Mouse (Mus musculus): ENCODE data around the gene Fam19a1. TPM values are rescaled to one million over a fixed set of nuclear protein-coding genes. Genes with fewer than 3 reads are reported as not detected.

Fam19a1 gene
- polyA plus RNA-seq (2014; fragmentation: Nextera tagmentation; extraction: Ambion mirVana) = 1.3 and 1.7 TPM in 2 replicates

- DNase-seq (ENCODE audit: low spot score) (no peak), ATAC-seq (ENCODE audit: low FRiP score) (no peak)
- H3K4me1 ChIP-seq (replicated peaks; ENCODE audit: control insufficient read depth, insufficient read depth, low read length) = no peaks in the 10 kb centered on the region
- no peak within 1 kb of the TSS for H3K4me2 ChIP-seq (replicated peaks; ENCODE audit: low read depth, low read length)
- 46% methylated on average over 6 of the region's 6 CpGs for WGBS
- no peaks in the 10 kb centered on the region for H3K27me3 ChIP-seq (ENCODE audit: control insufficient read depth, insufficient read depth, low read length)
- no peaks in the 10 kb centered on the region for H3K36me3 ChIP-seq (ENCODE audit: control insufficient read depth, insufficient read depth, low read length)
- no peaks in the 10 kb centered on the region for H3K9me3 ChIP-seq (ENCODE audit: control insufficient read depth, low read length)
- no peak within 1 kb of the TSS for H3K9ac ChIP-seq (ENCODE audit: low read depth, low read length)
- no peak within 1 kb of the TSS for H3K27ac ChIP-seq (ENCODE audit: low read depth, low read length)
- no peak within 1 kb of the TSS for H3K4me3 ChIP-seq (ENCODE audit: low read depth, low read length)
These were observed at the start of gene Fam19a1 for GRCm38 (mm10) chr6:96112854-96113253. Gene Fam19a1 (plus strand): TSS chr6:96113154.

GRCm38 (mm10) chr6:96071080-96071479, 41.9 kb upstream of the Fam19a1 start:
- no peak overlapping the region for H3K4me3 ChIP-seq (ENCODE audit: low read depth, low read length)
- H3K27ac ChIP-seq (ENCODE audit: low read depth, low read length) = no peak overlapping the region
- 90% methylated on average over 4 of the region's 4 CpGs for WGBS
- H3K36me3 ChIP-seq (ENCODE audit: control insufficient read depth, insufficient read depth, low read length) = no peaks in the 10 kb centered on the region
- DNase-seq (ENCODE audit: low spot score) = no peak
- no peaks in the 10 kb centered on the region for H3K4me1 ChIP-seq (replicated peaks; ENCODE audit: control insufficient read depth, insufficient read depth, low read length)
- no peaks in the 10 kb centered on the region for H3K27me3 ChIP-seq (ENCODE audit: control insufficient read depth, insufficient read depth, low read length)
- no peak overlapping the region for H3K4me2 ChIP-seq (replicated peaks; ENCODE audit: low read depth, low read length)
- ATAC-seq (ENCODE audit: low FRiP score) = no peak
- H3K9me3 ChIP-seq (ENCODE audit: control insufficient read depth, low read length) = no peaks in the 10 kb centered on the region
- H3K9ac ChIP-seq (ENCODE audit: low read depth, low read length) = no peak overlapping the region

DNA sequence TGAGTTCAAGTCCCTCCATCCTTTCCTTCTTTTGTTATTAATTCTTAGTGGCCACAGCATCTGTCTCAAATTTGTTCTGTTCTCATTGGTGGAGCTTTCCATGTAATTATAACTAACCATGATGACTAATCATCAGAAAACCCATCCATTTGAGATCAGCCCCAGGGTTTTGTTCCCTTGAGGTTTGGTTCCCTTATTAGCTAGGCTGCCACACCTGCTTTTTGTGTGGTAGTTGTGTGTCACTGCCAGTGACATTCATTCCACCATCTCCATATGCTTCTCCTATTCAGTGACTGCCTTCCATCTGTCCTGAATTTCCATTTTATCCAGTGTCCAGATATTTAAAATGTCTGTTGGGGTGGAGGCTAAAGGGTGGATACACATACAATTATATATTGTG, 41.4 kb upstream of the Fam19a1 start:
- no peaks in the 10 kb centered on the region for H3K27me3 ChIP-seq (ENCODE audit: control insufficient read depth, insufficient read depth, low read length)
- peak; percentile 3 for DNase-seq (ENCODE audit: low spot score)
- no peak overlapping the region for H3K4me3 ChIP-seq (ENCODE audit: low read depth, low read length)
- no peak overlapping the region for H3K9ac ChIP-seq (ENCODE audit: low read depth, low read length)
- no peaks in the 10 kb centered on the region for H3K36me3 ChIP-seq (ENCODE audit: control insufficient read depth, insufficient read depth, low read length)
- no peak overlapping the region for H3K27ac ChIP-seq (ENCODE audit: low read depth, low read length)
- H3K4me2 ChIP-seq (replicated peaks; ENCODE audit: low read depth, low read length) = no peak overlapping the region
- no peaks in the 10 kb centered on the region for H3K4me1 ChIP-seq (replicated peaks; ENCODE audit: control insufficient read depth, insufficient read depth, low read length)
- H3K9me3 ChIP-seq (ENCODE audit: control insufficient read depth, low read length) = no peaks in the 10 kb centered on the region
- no peak for ATAC-seq (ENCODE audit: low FRiP score)

DNA sequence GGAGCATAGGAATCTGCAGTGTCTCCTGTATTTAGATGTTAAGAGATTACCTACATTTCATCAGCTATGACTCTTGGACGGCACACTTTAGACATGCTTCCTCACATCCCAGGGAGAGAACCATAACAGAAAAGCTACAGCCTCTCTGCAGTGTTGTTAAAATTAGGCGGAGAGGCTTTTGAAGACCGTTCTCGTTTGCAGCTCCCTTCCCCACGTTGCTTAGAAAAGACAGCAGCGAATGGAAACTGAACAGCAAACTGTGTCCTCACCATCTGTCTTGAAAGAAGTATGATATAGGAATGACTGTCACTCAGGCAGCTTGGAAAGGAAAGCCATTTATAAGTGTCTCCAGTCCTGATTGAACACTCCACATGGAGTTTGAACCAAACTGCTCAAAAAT, 23.0 kb upstream of the Fam19a1 start:
- no peak overlapping the region for H3K27ac ChIP-seq (ENCODE audit: low read depth, low read length)
- DNase-seq (ENCODE audit: low spot score) = no peak
- H3K9ac ChIP-seq (ENCODE audit: low read depth, low read length) = no peak overlapping the region
- H3K4me3 ChIP-seq (ENCODE audit: low read depth, low read length) = no peak overlapping the region
- ATAC-seq (ENCODE audit: low FRiP score) = no peak
- no peaks in the 10 kb centered on the region for H3K4me1 ChIP-seq (replicated peaks; ENCODE audit: control insufficient read depth, insufficient read depth, low read length)
- WGBS = 90% methylated on average over 6 of the region's 6 CpGs
- no peaks in the 10 kb centered on the region for H3K27me3 ChIP-seq (ENCODE audit: control insufficient read depth, insufficient read depth, low read length)
- H3K9me3 ChIP-seq (ENCODE audit: control insufficient read depth, low read length) = no peaks in the 10 kb centered on the region
- no peaks in the 10 kb centered on the region for H3K36me3 ChIP-seq (ENCODE audit: control insufficient read depth, insufficient read depth, low read length)
- H3K4me2 ChIP-seq (replicated peaks; ENCODE audit: low read depth, low read length) = no peak overlapping the region

- Histone ChIP-seq H3K36me3 (ENCODE audit: control insufficient read depth, insufficient read depth, low read length) (no peaks in the 10 kb centered on the region), H3K9ac (ENCODE audit: low read depth, low read length) (no peak overlapping the region), H3K27me3 (ENCODE audit: control insufficient read depth, insufficient read depth, low read length) (no peaks in the 10 kb centered on the region), H3K4me1 (replicated peaks; ENCODE audit: control insufficient read depth, insufficient read depth, low read length) (no peaks in the 10 kb centered on the region), H3K27ac (ENCODE audit: low read depth, low read length) (no peak overlapping the region), H3K4me2 (replicated peaks; ENCODE audit: low read depth, low read length) (no peak overlapping the region), H3K9me3 (ENCODE audit: control insufficient read depth, low read length) (no peaks in the 10 kb centered on the region), H3K4me3 (ENCODE audit: low read depth, low read length) (no peak overlapping the region)
- 89% methylated on average over 1 of the region's 1 CpGs for WGBS
- ATAC-seq (ENCODE audit: low FRiP score) (no peak), DNase-seq (ENCODE audit: low spot score) (no peak)
These were observed 19.2 kb upstream of the Fam19a1 start for GRCm38 (mm10) chr6:96093716-96094115.

DNA sequence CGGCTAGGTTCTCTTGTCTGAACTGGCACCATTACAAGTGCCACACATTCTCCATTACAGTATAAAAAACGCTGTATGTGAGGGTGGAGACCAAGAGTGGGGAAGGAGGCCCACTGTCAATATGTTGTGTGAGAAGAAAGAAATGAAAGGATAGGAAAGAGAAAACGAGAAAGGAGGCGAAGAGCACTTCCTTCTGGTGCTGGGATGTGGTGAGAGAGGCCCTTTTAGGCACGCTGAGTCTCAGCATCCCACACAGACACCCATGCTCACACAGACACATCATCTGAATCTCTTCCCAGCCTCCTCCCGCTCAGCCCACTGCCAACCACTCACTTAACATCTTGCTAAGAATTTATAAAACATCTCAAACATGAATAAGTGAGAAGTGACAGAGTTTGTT, 14.7 kb upstream of the Fam19a1 start:
- Histone ChIP-seq H3K27me3 (ENCODE audit: control insufficient read depth, insufficient read depth, low read length) (no peaks in the 10 kb centered on the region), H3K9ac (ENCODE audit: low read depth, low read length) (no peak overlapping the region), H3K36me3 (ENCODE audit: control insufficient read depth, insufficient read depth, low read length) (no peaks in the 10 kb centered on the region), H3K27ac (ENCODE audit: low read depth, low read length) (no peak overlapping the region), H3K4me1 (replicated peaks; ENCODE audit: control insufficient read depth, insufficient read depth, low read length) (no peaks in the 10 kb centered on the region), H3K9me3 (ENCODE audit: control insufficient read depth, low read length) (no peaks in the 10 kb centered on the region), H3K4me2 (replicated peaks; ENCODE audit: low read depth, low read length) (no peak overlapping the region), H3K4me3 (ENCODE audit: low read depth, low read length) (no peak overlapping the region)
- no peak for ATAC-seq (ENCODE audit: low FRiP score)
- WGBS = 90% methylated on average over 6 of the region's 6 CpGs
- no peak for DNase-seq (ENCODE audit: low spot score)

DNA sequence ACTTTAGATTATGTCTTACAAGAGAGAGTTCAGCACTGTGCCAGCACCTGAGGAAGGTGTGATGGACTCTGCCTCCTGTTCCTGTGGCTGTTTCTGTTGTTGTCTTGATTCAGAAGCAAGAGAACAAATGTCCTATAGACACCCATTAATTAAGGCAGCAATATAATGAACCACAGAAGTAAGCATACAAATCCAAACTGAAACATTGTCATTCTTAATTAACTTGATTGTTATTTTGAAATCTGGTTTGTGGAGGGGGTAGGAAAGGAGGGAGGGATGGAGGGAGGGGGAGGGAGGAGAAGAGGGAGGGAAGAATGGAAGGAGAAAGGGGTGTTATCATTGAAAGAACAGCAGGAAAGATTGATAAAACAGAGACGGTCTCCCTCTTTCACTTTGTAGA, 1.3 kb upstream of the Fam19a1 start:
- Histone ChIP-seq H3K9me3 (ENCODE audit: control insufficient read depth, low read length) (no peaks in the 10 kb centered on the region), H3K27me3 (ENCODE audit: control insufficient read depth, insufficient read depth, low read length) (no peaks in the 10 kb centered on the region), H3K4me3 (ENCODE audit: low read depth, low read length) (no peak overlapping the region), H3K27ac (ENCODE audit: low read depth, low read length) (no peak overlapping the region), H3K36me3 (ENCODE audit: control insufficient read depth, insufficient read depth, low read length) (no peaks in the 10 kb centered on the region), H3K4me1 (replicated peaks; ENCODE audit: control insufficient read depth, insufficient read depth, low read length) (no peaks in the 10 kb centered on the region), H3K9ac (ENCODE audit: low read depth, low read length) (no peak overlapping the region), H3K4me2 (replicated peaks; ENCODE audit: low read depth, low read length) (no peak overlapping the region)
- DNase-seq (ENCODE audit: low spot score) = no peak
- 72% methylated on average over 1 of the region's 1 CpGs for WGBS
- no peak for ATAC-seq (ENCODE audit: low FRiP score)

DNA sequence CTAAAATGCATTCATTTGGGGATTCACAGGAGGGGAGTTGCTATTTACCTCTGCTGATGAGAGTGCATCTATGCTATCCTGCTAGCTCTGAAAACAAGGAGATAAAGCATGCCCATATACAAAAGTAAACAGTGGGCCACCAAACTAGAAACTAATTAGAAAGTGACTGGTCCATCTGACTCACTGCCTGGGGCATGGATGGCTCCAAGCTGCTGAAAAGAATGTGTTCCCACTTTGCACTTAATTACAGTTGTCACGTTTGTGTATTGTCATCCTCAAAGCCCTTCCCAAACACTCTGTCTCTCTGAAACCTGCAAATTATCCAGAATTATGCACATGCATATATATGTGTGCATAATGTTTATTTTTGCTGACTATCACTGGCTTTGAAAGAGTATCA, 1.2 kb downstream of the Fam19a1 start:
- ATAC-seq (ENCODE audit: low FRiP score) = no peak
- Histone ChIP-seq H3K27me3 (ENCODE audit: control insufficient read depth, insufficient read depth, low read length) (no peaks in the 10 kb centered on the region), H3K4me3 (ENCODE audit: low read depth, low read length) (no peak overlapping the region), H3K4me1 (replicated peaks; ENCODE audit: control insufficient read depth, insufficient read depth, low read length) (no peaks in the 10 kb centered on the region), H3K9me3 (ENCODE audit: control insufficient read depth, low read length) (no peaks in the 10 kb centered on the region), H3K4me2 (replicated peaks; ENCODE audit: low read depth, low read length) (no peak overlapping the region), H3K36me3 (ENCODE audit: control insufficient read depth, insufficient read depth, low read length) (no peaks in the 10 kb centered on the region), H3K27ac (ENCODE audit: low read depth, low read length) (no peak overlapping the region), H3K9ac (ENCODE audit: low read depth, low read length) (no peak overlapping the region)
- 16% methylated on average over 1 of the region's 1 CpGs for WGBS
- DNase-seq (ENCODE audit: low spot score) = no peak

DNA sequence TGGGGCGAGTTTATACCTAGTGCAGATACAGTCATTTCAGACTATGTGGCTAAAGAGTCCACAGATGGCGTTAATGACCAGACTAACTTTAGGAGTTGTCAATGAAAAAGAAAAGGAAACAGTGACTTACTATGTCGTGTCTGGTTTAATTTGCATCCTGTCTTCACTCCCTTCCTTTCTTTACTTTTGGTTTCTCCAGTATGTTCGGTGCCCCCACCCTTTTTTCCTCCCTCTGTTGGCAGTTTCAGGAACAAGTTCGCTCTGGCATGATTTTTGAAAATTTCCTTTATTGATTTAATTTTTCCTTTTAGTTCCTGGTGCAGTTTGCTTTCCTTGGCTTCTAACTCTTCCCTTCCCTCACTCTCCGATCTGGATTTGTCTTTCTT, 3.2 kb downstream of the Fam19a1 start:
- no peak for ATAC-seq (ENCODE audit: low FRiP score)
- H3K4me3 ChIP-seq (ENCODE audit: low read depth, low read length) = peak overlapping the region; percentile 41
- no peaks in the 10 kb centered on the region for H3K9me3 ChIP-seq (ENCODE audit: control insufficient read depth, low read length)
- peak; percentile 32 for DNase-seq (ENCODE audit: low spot score)
- 14% methylated on average over 6 of the region's 6 CpGs for WGBS
- H3K4me2 ChIP-seq (replicated peaks; ENCODE audit: low read depth, low read length) = peak overlapping the region; percentile 72
- no peaks in the 10 kb centered on the region for H3K36me3 ChIP-seq (ENCODE audit: control insufficient read depth, insufficient read depth, low read length)
- H3K4me1 ChIP-seq (replicated peaks; ENCODE audit: control insufficient read depth, insufficient read depth, low read length) = no peaks in the 10 kb centered on the region
- peak overlapping the region; percentile 61 for H3K9ac ChIP-seq (ENCODE audit: low read depth, low read length)
- H3K27ac ChIP-seq (ENCODE audit: low read depth, low read length) = no peak overlapping the region
- H3K27me3 ChIP-seq (ENCODE audit: control insufficient read depth, insufficient read depth, low read length) = no peaks in the 10 kb centered on the region

All from hindbrain, embryonic 11.5 days (tissue).